In the genomic region with DNA sequence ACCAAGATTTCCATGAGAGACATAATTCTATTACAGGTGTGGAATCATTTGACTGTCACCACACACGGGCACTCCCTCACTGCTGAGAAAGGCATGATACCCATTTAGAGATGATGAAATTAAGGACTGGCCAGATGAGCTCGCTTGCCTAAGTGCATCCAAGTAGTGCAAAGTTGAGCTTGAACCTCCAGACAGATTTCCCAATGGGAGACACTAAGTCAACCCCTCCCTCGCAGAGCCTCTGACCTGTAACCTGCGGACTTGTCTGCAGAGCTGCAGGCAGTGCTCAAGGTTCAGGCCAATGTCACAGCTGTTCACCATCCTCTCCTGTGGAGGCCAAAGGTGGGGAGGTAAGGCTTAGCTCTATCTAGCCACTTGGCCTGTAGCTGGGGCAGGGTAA, we compare ENCODE assay signal across 11 mouse cellular contexts.
"Had no signal": no experiment of that assay in that cellular context is flagged by ENCODE, and none has a peak within 500 bp of the region (broad histone marks: within the 10 kb centered on the region; RNA-seq: fewer than 3 reads in every experiment).

No protein-coding gene starts in this region.

- H3K4me2 ChIP-seq: kidney, embryonic 15.5 days; liver, embryonic 15.5 days; midbrain, embryonic 13.5 days had no signal

- ATAC-seq: intestine, embryonic 16.5 days; midbrain, embryonic 13.5 days had no signal

- H3K9me3 ChIP-seq: kidney, embryonic 15.5 days; liver, embryonic 15.5 days; midbrain, embryonic 13.5 days had no signal

- H3K36me3 ChIP-seq: kidney, embryonic 15.5 days; liver, embryonic 15.5 days; midbrain, embryonic 13.5 days had no signal

- H3K4me1 ChIP-seq: liver, embryonic 15.5 days; midbrain, embryonic 13.5 days had no signal

- H3K4me3 ChIP-seq: kidney, embryonic 15.5 days; liver, embryonic 15.5 days; midbrain, embryonic 13.5 days had no signal

- DNase-seq: kidney, adult 2 months; kidney, postnatal 14 days; left cerebral cortex, postnatal 4 days; right cerebral cortex, adult 18-20 months; spleen, adult 18-20 months; thymus, adult 18-20 months; thymus, postnatal 14 days had no signal

- H3K27me3 ChIP-seq: kidney, embryonic 15.5 days; liver, embryonic 15.5 days; midbrain, embryonic 13.5 days had no signal

- H3K27ac ChIP-seq: kidney, embryonic 15.5 days; liver, embryonic 15.5 days; midbrain, embryonic 13.5 days had no signal

- H3K9ac ChIP-seq: kidney, embryonic 15.5 days; liver, embryonic 15.5 days; midbrain, embryonic 13.5 days had no signal
